Mouse (Mus musculus) lung, postnatal 0 days (tissue): ENCODE measurements at regions not wholly inside any gene's neighbourhood (a gene's known extent, or its start where the extent isn't known, plus 50 kb on each side); places are given as distances from the start of the nearest gene placed in this dataset.

Experiments
- CTCF ChIP-seq: IDR thresholded peaks from 2 replicates; pipeline ENCODE4 v1.5.1; 2016; ENCODE audit warnings: antibody characterized with exemption, mild to moderate bottlenecking
- EP300 ChIP-seq: IDR thresholded peaks from 2 replicates; pipeline ENCODE4 v1.6.1; 2016; ENCODE audit warnings: antibody characterized with exemption, mild to moderate bottlenecking, control low read depth

DNA sequence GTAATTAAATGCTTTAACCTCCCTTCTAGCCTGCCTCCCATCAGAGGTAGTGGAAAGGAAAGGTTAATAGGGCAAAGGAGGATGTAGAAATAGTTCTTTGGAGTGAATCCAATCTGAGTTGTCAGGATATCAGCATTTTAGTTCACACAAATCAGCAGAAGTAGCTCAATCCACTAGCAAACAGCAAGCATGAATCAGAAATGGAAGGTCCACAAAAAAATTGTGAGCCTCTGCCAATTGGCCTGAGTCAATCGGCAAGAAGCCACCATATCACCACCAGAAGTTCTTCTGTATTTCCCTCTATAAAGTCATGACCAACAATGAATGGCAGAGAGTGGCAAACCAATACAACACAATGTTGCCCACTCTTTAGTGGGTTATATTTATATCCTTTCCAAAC is 505.0 kb downstream of the Btbd3 start:
- TF ChIP-seq CTCF (no peak), EP300 (no peak)
